Mouse (Mus musculus) megakaryocyte, embryonic 14.5 days (primary cell): Measurements from ENCODE around the gene Ints13.

Source experiments
- FLI1 ChIP-seq: IDR thresholded peaks from 2 replicates; pipeline ENCODE4 v1.6.1; 2012; ENCODE audit warnings: low read length, inconsistent platforms, mixed read lengths
- GATA1 ChIP-seq: IDR thresholded peaks from 3 replicates; pipeline ENCODE4 v1.6.1; 2012; ENCODE audit warnings: mixed read lengths, low read length, inconsistent platforms, borderline replicate concordance

- TF ChIP-seq GATA1, result no peak
- TF ChIP-seq FLI1, result no peak
Measured at GRCm38 (mm10) chr6:146535501-146535900, 42.1 kb downstream of the Ints13 start.
